In genomic region chr2:137101074-137101473, GRCm38 (mm10) we compare ENCODE assay signal across 10 mouse cellular contexts. TPM values are rescaled to one million over a fixed set of nuclear protein-coding genes. Genes with fewer than 3 reads are reported as not detected.
DNase-seq lines count a peak whose midpoint lies in the region; ATAC-seq and TF ChIP-seq lines count a peak whose summit lies in the region.
"Had no signal": no experiment of that assay in that cellular context is flagged by ENCODE, and none has a peak within 500 bp of the region (broad histone marks: within the 10 kb centered on the region; RNA-seq: fewer than 3 reads in every experiment).

No protein-coding gene starts in this region.

- no peak overlapping the region for H3ac ChIP-seq in myocyte (ENCODE audit: control insufficient read depth, insufficient read length)

- H3K4me3 ChIP-seq in lung, embryonic 15.5 days: no peak overlapping the region
- no peak overlapping the region for H3K4me3 ChIP-seq in forebrain, embryonic 15.5 days
- no peak overlapping the region for H3K4me3 ChIP-seq in myocyte
- H3K4me3 ChIP-seq: limb, embryonic 15.5 days had no signal

- no peaks in the 10 kb centered on the region for H3K4me1 ChIP-seq in lung, embryonic 15.5 days
- H3K4me1 ChIP-seq in forebrain, embryonic 15.5 days: peaks cover 12% of the 10 kb centered on the region; the same call in 1 of the 2 replicates

- no peaks in the 10 kb centered on the region for H3K79me2 ChIP-seq in myocyte (ENCODE audit: control insufficient read depth, insufficient read depth)

- TF ChIP-seq POLR2A in myocyte (IDR thresholded peaks at IDR 0.05; ENCODE audit: insufficient read length, low read depth): no peak

- H3K27ac ChIP-seq in lung, embryonic 15.5 days: no peak overlapping the region
- no peak overlapping the region for H3K27ac ChIP-seq in forebrain, embryonic 15.5 days (replicated peaks)
- H3K27ac ChIP-seq: limb, embryonic 15.5 days had no signal

- H3K27me3 ChIP-seq in lung, embryonic 15.5 days: no peaks in the 10 kb centered on the region
- no peaks in the 10 kb centered on the region; the same call in 1 of the 2 replicates for H3K27me3 ChIP-seq in forebrain, embryonic 15.5 days
- no peaks in the 10 kb centered on the region for H3K27me3 ChIP-seq in myocyte (ENCODE audit: control insufficient read depth, insufficient read depth, insufficient read length)
- H3K27me3 ChIP-seq: limb, embryonic 15.5 days had no signal

- no peak overlapping the region for H3K4me2 ChIP-seq in lung, embryonic 15.5 days
- H3K4me2 ChIP-seq in forebrain, embryonic 15.5 days (replicated peaks): no peak overlapping the region
- no peak overlapping the region for H3K4me2 ChIP-seq in myocyte (ENCODE audit: low read depth)
- H3K4me2 ChIP-seq: limb, embryonic 15.5 days had no signal

- H3K9me3 ChIP-seq in lung, embryonic 15.5 days: no peaks in the 10 kb centered on the region
- no peaks in the 10 kb centered on the region for H3K9me3 ChIP-seq in forebrain, embryonic 15.5 days
- H3K9me3 ChIP-seq: limb, embryonic 15.5 days had no signal

- peaks cover 12% of the 10 kb centered on the region for H3K36me3 ChIP-seq in lung, embryonic 15.5 days
- no peaks in the 10 kb centered on the region for H3K36me3 ChIP-seq in forebrain, embryonic 15.5 days
- peaks cover 58% of the 10 kb centered on the region for H3K36me3 ChIP-seq in myocyte (ENCODE audit: control insufficient read depth, insufficient read depth)

- ATAC-seq in lung, embryonic 15.5 days (ENCODE audit: borderline replicate concordance, extremely low read depth, low FRiP score, low TSS enrichment): peak; percentile 61; the same call in 1 of the 2 replicates
- ATAC-seq in forebrain, embryonic 15.5 days (replicated peaks): peak; percentile 65

- WGBS in lung, embryonic 15.5 days: 37% methylated on average over 5 of the region's 5 CpGs
- WGBS in forebrain, embryonic 15.5 days: 42% methylated on average over 5 of the region's 5 CpGs

- no peak overlapping the region for H3K9ac ChIP-seq in lung, embryonic 15.5 days
- no peak overlapping the region for H3K9ac ChIP-seq in forebrain, embryonic 15.5 days (replicated peaks)
- H3K9ac ChIP-seq: limb, embryonic 15.5 days had no signal

- DNase-seq in lung, postnatal 36 days: no peak
- peak; percentile 52 for DNase-seq in heart, postnatal 4 days
- DNase-seq in urinary bladder, adult 18-20 months (ENCODE audit: low spot score in 2 of 2): no peak
- DNase-seq in cerebellum, adult 9-10 months: no peak
- DNase-seq in cerebellum, postnatal 36 days: no peak
- DNase-seq: right cerebral cortex, postnatal 4 days had no signal

TF ChIP-seq in myocyte, 11 proteins besides CTCF, POLR2A, EP300 and RAD21:
- TF ChIP-seq E2F4 (IDR thresholded peaks at IDR 0.05; ENCODE audit: insufficient read depth) (no peak), MYOD1 (IDR thresholded peaks at IDR 0.05; ENCODE audit: control insufficient read depth in 1 of 3, insufficient read length in 2 of 3, low read depth in 2 of 3) (peak; percentile 51 to 85 (median 76)), TCF3 (IDR thresholded peaks at IDR 0.05; ENCODE audit: insufficient read length, low read depth) (no peak), MYOG (IDR thresholded peaks at IDR 0.05; ENCODE audit: control insufficient read depth in 1 of 3, insufficient read depth in 1 of 3, insufficient read length in 2 of 3, low read depth in 2 of 3) (peak; percentile 64 to 84 (median 77)), CEBPB (IDR thresholded peaks at IDR 0.05; ENCODE audit: insufficient read depth, poor library complexity, severe bottlenecking) (no peak), MAX (IDR thresholded peaks at IDR 0.05; ENCODE audit: low read depth) (no peak), REST (IDR thresholded peaks at IDR 0.05; ENCODE audit: insufficient read depth, insufficient read length) (no peak), SRF (IDR thresholded peaks at IDR 0.05; ENCODE audit: control insufficient read depth, insufficient read length, low read depth) (no peak), USF1 (IDR thresholded peaks at IDR 0.05; ENCODE audit: low read depth) (no peak), TCF12 (IDR thresholded peaks at IDR 0.05; ENCODE audit: insufficient read depth, poor library complexity, severe bottlenecking) (no peak), POLR2AphosphoS2 (IDR thresholded peaks at IDR 0.05; ENCODE audit: insufficient read length, low read depth) (no peak)

RNA-seq across cellular contexts. Expression of gene Jag1, which starts 15.4 kb away (rescaled TPM):
- 15.0 and 15.2 TPM in 2 replicates for polyA plus RNA-seq in lung, embryonic 15.5 days (2015; fragmentation: Nextera tagmentation; extraction: Ambion mirVana)
- polyA plus RNA-seq in forebrain, embryonic 15.5 days (2015; fragmentation: Nextera tagmentation; extraction: Ambion mirVana): 10.0 and 11.2 TPM in 2 replicates
- total RNA-seq in heart, postnatal 4 days (2021): 10 to 100 TPM; 18.9 to 21.9 TPM
- polyA plus RNA-seq in myocyte (2012; fragmentation: generic; extraction: Trizol): 17.9 TPM
